Mouse (Mus musculus) E14TG2a.4 (cell line): ENCODE data around the gene Sema3f.

Experiments used
- CTCF ChIP-seq: conservative IDR thresholded peaks from 2 replicates; pipeline ENCODE4 v1.5.1; 2014; ENCODE audit warnings: low read length
- NANOG ChIP-seq: IDR thresholded peaks from 2 replicates; pipeline ENCODE4 v1.6.1; 2014; ENCODE audit warnings: borderline replicate concordance, low read length, mixed read lengths
- POU5F1 ChIP-seq: IDR thresholded peaks from 2 replicates; pipeline ENCODE4 v1.6.1; 2014; ENCODE audit warnings: low read length, borderline replicate concordance

DNA sequence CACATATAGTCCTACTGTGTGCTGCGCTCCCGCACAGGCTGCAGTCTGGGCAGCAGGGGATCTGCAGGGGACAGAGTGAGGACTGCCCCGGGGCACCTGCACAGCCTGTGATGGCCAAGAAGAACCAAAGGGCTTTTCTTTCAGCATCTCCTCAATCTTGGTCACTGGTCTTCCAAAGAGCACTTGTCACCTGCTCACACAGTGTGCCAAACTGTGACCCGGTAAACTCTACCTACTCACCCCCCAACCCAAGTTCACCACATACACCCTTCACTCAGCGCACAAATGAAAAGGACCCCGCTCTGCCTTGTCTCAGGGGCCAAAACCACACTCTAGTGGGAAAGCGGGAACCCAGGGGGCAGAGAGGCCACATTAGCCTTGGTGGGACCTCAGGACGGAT, 78.4 kb downstream of the Sema3f start:
- no peak for TF ChIP-seq NANOG
- no peak for TF ChIP-seq CTCF
- no peak for TF ChIP-seq POU5F1
